Mouse (Mus musculus) large intestine, adult 2 months (tissue): ENCODE data around the gene H2-Q2. TPM values are rescaled to one million over a fixed set of nuclear protein-coding genes. Genes with fewer than 3 reads are reported as not detected.
"Not testable (repeated sequence)": the region's sequence is repeated elsewhere in the genome, so short reads cannot be mapped to it uniquely, and the experiment has no call there.

Experiments
- DNase-seq: peaks from one replicate; pipeline ENCODE4 v3.0.0-alpha.2; 2012; ENCODE audit warnings: low read depth, low spot score
- WGBS: fragments of 180-500 bp; shearing (Covaris S2); methylation state at CpG from one replicate; pipeline ENCODE4 v1.1.7; 2018; 5-methylcytosine and 5-hydroxymethylcytosine counted together
- polyA plus RNA-seq: library from polyadenylated mRNA; depleted of rRNA; stranded (reverse); fragments of >200 nt; gene quantifications from 2 replicates; pipeline ENCODE4 v1.2.3, GENCODE M21; 2012; rRNA removed

The H2-Q2 gene
- polyA plus RNA-seq = 245 and 632 TPM in 2 replicates

GRCm38 (mm10) chr17:35342071-35342671 lies at the start of gene H2-Q2:
Gene H2-Q2, plus strand, starts transcription at chr17:35342242.
- DNase-seq = peak; percentile 73
- 2% methylated on average over 40 of the region's 40 CpGs for WGBS

GRCm38 (mm10) chr17:35295796-35296195 lies 46.2 kb upstream of the H2-Q2 start:
- 4% methylated on average over 5 of the region's 5 CpGs for WGBS
- DNase-seq = not testable (repeated sequence)

DNA sequence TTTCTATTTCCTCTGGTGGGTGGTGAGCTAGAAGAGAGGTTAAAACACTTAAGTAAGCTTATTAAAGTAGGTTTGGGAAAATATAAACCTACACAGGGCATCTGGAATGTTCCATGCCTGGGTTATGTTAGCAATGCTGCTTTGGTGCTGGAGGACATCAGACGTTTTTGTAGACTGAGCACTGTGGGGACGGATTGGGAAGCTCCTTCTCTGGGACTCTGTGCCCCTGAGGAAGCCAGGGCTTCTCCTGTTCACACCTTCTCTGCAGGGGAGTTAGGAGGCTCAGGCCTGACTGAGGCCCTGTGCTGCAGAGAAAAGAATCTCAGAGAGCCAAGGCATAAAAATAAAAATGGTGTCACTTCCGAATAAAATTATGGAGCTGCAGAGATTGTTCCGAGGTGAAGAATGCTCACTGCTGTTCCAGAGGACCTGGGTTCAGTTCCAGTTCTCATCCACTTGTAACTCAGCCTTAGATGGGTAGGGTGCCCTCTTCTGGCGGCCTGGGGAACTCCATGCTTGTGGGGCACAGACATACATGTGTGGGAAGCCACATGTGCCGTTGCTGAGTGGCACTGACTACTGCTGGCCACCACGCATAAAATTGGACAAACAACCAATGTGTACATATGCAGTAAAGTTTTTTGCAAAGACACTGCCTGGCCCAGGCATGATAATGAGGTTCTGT lies 41.6 kb upstream of the H2-Q2 start:
- DNase-seq = not testable (repeated sequence)
- WGBS = 80% methylated on average over 7 of the region's 7 CpGs

DNA sequence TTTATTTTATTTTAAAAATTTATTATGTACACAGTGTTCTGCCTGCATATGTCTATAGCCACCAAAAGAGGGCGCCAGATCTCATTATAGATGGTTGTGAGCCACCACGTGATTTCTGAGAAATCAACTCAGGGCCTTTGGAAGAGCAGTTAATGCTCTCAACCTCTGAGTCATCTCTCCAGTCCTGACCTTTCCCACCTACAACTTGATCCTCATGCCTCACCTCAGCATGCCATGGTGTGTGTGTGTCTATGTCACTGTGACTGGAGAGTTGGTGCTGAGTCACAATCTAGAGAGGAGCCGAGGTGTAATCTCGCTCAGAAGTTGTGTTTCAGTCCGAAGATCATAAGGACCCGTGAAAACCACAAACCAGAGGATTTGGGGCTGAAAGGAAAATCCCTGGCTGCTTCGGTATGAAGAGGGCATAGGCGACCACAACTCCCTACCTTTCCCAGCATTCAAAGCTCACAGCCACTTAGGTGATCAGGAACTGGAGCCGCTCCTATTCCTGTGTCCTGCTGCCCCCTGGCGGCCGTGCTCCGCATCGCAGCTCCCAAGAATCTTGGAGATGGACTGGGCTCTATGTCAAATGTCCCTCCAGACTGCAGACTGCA lies 40.3 kb upstream of the H2-Q2 start:
- DNase-seq = peak; percentile 70
- WGBS = 14% methylated on average over 13 of the region's 13 CpGs

GRCm38 (mm10) chr17:35303271-35303670 lies 38.8 kb upstream of the H2-Q2 start:
- DNase-seq = no peak

DNA sequence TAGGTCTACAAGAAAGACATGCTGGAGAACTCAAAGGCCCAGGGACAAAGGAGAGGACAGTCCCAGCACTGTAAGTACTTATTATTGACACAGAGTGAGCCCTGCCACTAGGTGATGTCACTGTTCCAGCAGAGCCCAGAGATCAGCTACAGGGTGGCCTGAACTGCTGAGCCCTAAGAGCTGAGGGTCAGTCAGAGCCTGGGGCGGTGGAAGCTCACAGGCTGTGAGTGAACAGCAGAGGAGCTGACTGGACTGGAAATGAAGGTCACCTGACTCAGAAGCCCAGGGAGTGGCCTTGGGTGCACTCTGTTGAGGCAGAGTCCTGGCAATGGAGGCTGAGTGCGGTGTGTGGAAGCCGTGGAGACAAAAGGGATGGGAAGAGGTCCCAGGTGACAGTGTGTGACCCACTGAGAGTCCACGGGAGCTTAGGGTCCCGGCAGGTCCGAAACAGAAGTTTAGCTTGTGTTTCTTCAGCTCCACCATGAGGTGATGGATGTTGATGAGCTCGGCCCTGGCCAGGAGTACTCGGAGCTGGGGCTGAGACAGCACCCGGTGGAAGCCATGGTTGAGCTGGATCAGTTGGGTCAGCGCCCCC lies 38.2 kb upstream of the H2-Q2 start:
- DNase-seq = no peak
- WGBS = 79% methylated on average over 10 of the region's 10 CpGs

More at GRCm38 (mm10) chr17:35303271-35303670, 38.8 kb upstream of the H2-Q2 start:
- WGBS = 71% methylated on average over 2 of the region's 2 CpGs

DNA sequence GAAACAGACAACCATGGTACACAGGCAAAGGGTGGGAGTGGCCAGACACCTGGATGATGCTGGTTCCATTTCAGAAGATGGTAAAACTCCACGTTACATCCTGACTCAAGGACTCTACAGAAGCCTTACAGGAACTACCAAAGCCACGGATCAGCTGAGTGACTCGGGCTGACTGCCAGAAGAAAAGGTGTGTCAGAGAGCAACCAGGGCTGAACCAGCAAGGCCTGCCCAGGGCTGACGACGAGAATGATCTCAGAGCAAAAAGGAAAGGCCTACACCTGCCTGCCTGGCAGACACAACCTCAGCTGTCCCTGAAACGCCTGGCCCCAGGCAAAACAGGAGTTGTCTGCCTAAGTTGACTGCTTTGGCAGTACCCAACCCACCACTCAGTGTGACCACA lies 37.6 kb upstream of the H2-Q2 start:
- 17% methylated on average over 6 of the region's 6 CpGs for WGBS
- peak; percentile 92 for DNase-seq

DNA sequence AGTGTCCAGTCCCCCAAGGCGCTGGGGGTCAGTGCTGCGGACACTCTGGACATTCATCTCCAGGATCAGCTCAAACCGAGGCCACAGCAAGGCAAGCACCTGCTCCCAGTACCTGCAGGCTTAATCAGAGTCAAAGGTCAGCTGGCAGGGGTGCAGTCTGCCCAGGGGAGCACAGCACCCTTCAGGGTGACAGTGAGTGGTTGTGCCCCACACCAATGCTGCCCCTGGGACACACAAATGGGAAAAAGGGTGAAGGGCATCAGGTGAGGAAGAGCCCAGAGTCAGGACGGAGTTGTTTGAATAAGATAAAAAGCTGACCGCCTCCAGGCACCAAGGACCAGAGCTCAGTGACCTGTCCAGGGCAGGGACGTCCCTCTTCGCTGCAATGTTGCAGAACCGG lies 37.1 kb upstream of the H2-Q2 start:
- not testable (repeated sequence) for DNase-seq
- WGBS = 81% methylated on average over 8 of the region's 8 CpGs

DNA sequence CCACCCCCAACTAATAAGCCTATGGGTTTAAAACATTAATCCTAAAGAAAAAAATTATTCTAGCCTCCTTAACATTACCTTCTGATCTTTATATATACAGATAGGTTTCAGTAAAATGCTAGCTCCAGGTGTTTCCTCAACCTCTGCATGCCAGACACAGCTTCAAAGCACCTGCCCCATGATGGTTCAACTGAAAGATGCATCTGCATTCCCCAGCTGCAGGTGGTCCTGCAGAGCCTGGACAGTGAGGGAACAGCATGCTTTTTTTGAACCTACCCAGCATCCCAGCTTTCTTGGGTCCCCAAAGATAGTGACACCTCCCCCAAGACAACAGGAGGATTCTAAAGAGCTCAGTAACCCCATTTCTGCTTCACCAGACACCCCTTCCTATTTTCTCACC lies 23.4 kb upstream of the H2-Q2 start:
- DNase-seq = no peak

DNA sequence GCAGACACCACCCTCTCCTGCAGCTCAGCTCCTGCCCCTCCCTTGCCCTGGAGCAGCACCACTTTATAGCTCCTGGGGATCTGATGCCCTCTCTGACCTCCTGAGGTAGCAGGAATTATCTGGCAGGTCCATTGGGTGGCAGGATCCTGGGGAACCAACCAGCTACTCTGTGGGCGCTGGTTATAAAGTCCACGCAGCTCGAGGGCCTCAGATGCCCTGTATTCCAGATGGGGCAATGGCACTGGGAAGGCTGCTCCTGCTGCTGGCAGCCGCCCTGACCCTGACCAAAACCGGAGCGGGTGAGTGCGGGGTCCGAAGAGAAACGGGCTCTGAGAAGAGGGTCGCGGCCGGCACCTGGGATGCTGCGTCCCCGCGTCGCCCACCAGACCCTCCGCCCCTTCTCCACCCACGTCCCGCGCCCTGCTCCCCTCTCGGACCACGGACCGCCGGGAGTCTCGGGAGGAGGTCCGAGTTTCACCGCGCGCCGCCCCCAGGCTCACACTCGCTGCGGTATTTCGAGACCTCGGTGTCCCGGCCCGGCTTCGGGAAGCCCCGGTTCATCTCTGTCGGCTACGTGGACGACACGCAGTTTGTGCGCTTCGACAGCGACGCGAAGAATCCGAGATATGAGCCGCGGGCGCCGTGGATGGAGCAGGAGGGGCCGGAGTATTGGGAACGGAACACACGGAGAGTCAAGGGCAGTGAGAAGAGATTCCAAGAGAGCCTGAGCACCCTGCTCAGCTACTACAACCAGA lies 21.5 kb upstream of the H2-Q2 start, which contains the start of gene H2-Q1:
Gene H2-Q1 (plus strand): TSS at position 79 of the 755 bp plus-strand sequence.
- no peak for DNase-seq
- 1% methylated on average over 55 of the region's 55 CpGs for WGBS

DNA sequence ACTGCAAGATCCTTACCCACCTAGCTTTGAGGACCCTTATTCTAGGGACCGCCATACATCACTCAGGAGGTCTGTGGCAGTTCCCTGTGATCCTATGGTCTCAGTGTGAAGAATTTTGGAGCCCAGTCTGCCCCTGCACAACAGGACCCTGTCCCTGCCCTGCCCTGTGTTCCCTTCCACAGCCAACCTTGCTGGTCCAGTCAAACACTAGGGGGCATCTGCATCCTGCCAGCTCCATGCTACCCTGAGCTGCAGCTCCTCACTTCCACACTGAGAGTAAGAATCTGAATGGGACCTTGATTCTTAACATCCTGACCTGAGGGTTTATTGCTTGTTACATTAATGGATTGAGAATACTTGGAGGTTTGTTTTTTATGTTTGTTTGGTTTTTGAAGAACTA lies 16.9 kb upstream of the H2-Q2 start:
- DNase-seq = not testable (repeated sequence)
- WGBS = 79% methylated on average over 1 of the region's 1 CpGs

DNA sequence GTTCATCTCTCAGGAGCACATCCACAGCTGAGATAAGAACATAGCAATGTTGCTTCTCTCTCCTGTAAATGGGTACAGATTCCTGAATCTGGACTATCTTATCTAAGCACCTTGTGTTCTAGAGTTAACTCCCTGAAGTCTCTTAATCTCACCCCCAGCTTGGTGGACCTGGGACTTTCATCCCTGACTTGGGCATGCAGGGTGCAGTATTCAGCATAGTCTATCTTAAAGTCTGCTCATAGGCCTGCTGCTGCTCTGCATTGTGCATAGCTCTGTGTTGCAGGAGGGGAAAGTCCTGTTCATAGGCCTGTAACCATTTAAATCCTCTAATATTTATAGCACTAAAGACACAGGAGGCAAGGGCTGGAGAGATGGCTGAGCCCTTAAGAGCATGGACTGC lies 16.0 kb upstream of the H2-Q2 start:
- DNase-seq = not testable (repeated sequence)

DNA sequence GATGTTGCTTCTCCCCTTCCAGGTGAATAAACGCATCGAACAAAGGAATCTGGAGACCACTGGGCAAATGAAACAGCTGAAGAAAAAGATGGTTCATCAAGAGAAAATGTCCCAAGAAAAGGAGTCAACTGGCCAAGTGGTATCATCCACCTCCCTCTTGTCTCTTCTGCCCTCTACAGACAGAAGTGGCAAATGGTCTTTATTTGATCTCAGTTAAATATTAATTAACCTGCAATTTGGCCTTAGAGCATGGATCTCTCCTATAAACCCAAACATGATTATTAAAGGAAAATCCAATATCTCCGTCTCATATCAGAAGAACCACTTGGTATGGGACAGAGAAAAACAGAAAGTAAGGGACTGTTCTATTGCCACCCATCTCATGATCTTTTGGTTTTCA lies 12.3 kb upstream of the H2-Q2 start:
- WGBS = 29% methylated on average over 3 of the region's 3 CpGs
- DNase-seq = not testable (repeated sequence)

- 54% methylated on average over 6 of the region's 6 CpGs for WGBS
Observed at GRCm38 (mm10) chr17:35331546-35331945, 10.5 kb upstream of the H2-Q2 start.

DNA sequence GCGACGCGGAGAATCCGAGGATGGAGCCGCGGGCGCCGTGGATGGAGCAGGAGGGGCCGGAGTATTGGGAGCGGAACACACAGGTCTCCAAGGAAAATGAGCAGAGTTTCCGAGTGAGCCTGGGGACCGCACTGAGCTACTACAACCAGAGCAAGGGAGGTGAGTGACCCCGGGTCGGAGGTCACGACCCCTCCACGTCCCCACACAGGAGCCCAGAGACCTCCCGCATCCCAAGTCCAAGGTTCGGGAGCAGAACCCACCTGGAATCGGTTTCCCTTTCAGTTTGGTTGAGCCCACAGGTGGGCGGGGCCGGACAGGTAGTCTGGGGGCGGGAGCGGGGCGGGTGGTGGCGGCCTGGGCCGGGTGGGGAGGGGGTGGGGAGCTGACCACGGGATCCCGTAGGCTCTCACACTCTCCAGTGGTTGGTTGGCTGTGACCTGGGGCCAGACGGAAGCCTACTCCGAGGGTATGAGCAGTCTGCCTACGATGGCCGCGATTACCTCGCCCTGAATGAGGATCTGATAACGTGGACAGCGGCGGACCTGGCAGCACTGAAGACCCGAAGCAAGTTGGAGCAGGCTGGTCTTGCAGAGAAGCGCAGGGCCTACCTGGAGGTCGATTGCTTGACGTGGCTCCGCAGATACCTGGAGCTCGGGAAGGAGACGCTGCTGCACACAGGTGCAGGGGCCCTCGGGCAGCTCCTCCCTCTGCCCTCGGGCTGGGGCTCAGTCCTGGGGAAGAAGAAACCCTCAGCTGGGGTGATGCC lies 852 bp downstream of the H2-Q2 start:
- peak; percentile 31 for DNase-seq

More at GRCm38 (mm10) chr17:35331546-35331945, 10.5 kb upstream of the H2-Q2 start:
- DNase-seq = not testable (repeated sequence)

DNA sequence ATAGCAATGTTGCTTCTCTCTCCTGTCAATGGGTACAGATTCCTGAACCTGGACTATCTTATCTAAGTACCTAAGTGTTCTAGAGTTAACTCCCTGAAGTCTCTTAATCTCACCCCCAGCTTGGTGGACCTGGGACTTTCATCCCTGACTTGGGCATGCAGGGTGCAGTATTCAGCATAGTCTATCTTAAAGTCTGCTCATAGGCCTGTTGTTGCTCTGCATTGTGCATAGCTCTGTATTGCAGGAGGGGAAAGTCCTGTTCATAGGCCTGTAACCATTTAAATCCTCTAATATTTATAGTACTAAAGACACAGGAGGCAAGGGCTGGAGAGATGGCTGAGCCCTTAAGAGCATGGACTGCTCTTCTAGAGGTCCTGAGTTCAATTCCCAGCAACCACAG lies 5.6 kb downstream of the H2-Q2 start:
- not testable (repeated sequence) for DNase-seq

More for the DNA sequence above, 852 bp downstream of the H2-Q2 start:
- 3% methylated on average over 46 of the region's 46 CpGs for WGBS

GRCm38 (mm10) chr17:35353275-35353674 lies 11.2 kb downstream of the H2-Q2 start:
- WGBS = 46% methylated on average over 6 of the region's 6 CpGs

DNA sequence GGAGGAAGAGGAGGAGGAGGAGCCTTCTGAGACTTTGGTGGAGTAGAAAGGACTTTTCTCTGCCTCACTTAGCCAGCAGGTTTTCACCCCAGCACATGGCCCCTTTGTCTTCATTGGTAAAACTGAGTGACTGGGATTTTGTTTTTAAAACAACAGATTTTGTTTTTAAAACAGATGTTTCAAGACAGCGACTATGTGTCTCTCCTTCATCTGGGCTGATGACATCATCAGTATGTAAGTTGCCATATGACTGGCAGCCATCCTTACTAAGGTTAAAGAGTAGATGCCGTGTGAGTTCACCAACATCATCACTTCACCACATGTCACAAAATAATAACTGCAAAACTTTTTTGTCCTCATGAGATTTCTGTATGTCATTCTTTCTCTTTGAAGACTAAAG lies 12.0 kb downstream of the H2-Q2 start:
- DNase-seq = no peak
- 75% methylated on average over 2 of the region's 2 CpGs for WGBS

More at GRCm38 (mm10) chr17:35353275-35353674, 11.2 kb downstream of the H2-Q2 start:
- DNase-seq = not testable (repeated sequence)

DNA sequence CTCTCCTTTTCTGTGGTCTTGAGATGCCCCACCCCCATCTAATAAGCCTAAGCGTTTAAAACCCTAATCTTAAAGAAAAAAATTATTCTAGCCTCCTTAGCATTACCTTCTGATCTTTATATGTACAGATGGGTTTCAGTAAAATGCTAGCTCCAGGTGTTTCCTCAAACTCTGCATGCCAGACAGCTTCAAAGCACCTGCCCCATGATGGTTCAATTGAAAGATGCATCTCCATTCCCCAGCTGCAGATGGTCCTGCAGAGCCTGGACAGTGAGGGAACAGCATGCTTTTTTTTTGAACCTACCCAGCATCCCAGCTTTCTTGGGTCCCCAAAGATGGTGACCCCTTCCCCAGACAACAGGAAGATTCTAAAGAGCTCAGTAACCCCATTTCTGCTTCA lies 15.0 kb downstream of the H2-Q2 start:
- 21% methylated on average over 1 of the region's 1 CpGs for WGBS
- DNase-seq = no peak
